In genomic region chr1:138877470-138878254, GRCm38 (mm10) we compare ENCODE assay signal across 30 mouse cellular contexts. TPM values are rescaled to one million over a fixed set of nuclear protein-coding genes. Genes with fewer than 3 reads are reported as not detected.
DNase-seq lines count a peak whose midpoint lies in the region; ATAC-seq and TF ChIP-seq lines count a peak whose summit lies in the region.
"Had no signal": no experiment of that assay in that cellular context is flagged by ENCODE, and none has a peak within 500 bp of the region (broad histone marks: within the 10 kb centered on the region; RNA-seq: fewer than 3 reads in every experiment).

No protein-coding gene starts in this region.

- H3K4me3 ChIP-seq in forebrain, embryonic 14.5 days (ENCODE audit: low read depth, low read length) = no peak overlapping the region
- no peak overlapping the region for H3K4me3 ChIP-seq in forebrain, postnatal 0 days (ENCODE audit: low read depth, low read length)
- no peak overlapping the region for H3K4me3 ChIP-seq in embryonic facial prominence, embryonic 10.5 days
- H3K4me3 ChIP-seq: erythroblast, embryonic 14.5 days; hindbrain, embryonic 10.5 days; intestine, embryonic 15.5 days; layer of hippocampus, adult 2 months; left cerebral cortex, adult 2 months; lung, embryonic 15.5 days; midbrain, embryonic 10.5 days; midbrain, embryonic 15.5 days; neural tube, embryonic 15.5 days had no signal

- WGBS in forebrain, embryonic 14.5 days = 75% methylated on average over 14 of the region's 14 CpGs
- 75% methylated on average over 14 of the region's 14 CpGs for whole genome bisulfite sequencing in forebrain, postnatal 0 days
- 93% methylated on average over 14 of the region's 14 CpGs for WGBS in embryonic facial prominence, embryonic 10.5 days

- no peak for TF ChIP-seq CTCF in forebrain, postnatal 0 days (IDR thresholded peaks at IDR 0.05; ENCODE audit: low read depth)

- no peaks in the 10 kb centered on the region for H3K36me3 ChIP-seq in forebrain, embryonic 14.5 days (ENCODE audit: control insufficient read depth, insufficient read depth, low read length)
- H3K36me3 ChIP-seq in forebrain, postnatal 0 days (ENCODE audit: insufficient read depth) = no peaks in the 10 kb centered on the region
- H3K36me3 ChIP-seq in embryonic facial prominence, embryonic 10.5 days (replicated peaks) = no peaks in the 10 kb centered on the region
- H3K36me3 ChIP-seq: G1E; hindbrain, embryonic 10.5 days; intestine, embryonic 15.5 days; limb, embryonic 13.5 days; lung, embryonic 15.5 days; midbrain, embryonic 10.5 days; midbrain, embryonic 15.5 days; neural tube, embryonic 15.5 days had no signal

- no peaks in the 10 kb centered on the region for H3K4me1 ChIP-seq in forebrain, embryonic 14.5 days (ENCODE audit: control insufficient read depth, insufficient read depth, low read length)
- H3K4me1 ChIP-seq in forebrain, postnatal 0 days (ENCODE audit: insufficient read depth) = no peaks in the 10 kb centered on the region
- no peaks in the 10 kb centered on the region for H3K4me1 ChIP-seq in embryonic facial prominence, embryonic 10.5 days
- H3K4me1 ChIP-seq: hindbrain, embryonic 10.5 days; intestine, embryonic 15.5 days; lung, embryonic 15.5 days; midbrain, embryonic 10.5 days; midbrain, embryonic 15.5 days; neural tube, embryonic 15.5 days had no signal

- no peaks in the 10 kb centered on the region for H3K27me3 ChIP-seq in forebrain, embryonic 14.5 days (replicated peaks; ENCODE audit: control insufficient read depth, insufficient read depth, low read length)
- no peaks in the 10 kb centered on the region for H3K27me3 ChIP-seq in forebrain, postnatal 0 days (ENCODE audit: insufficient read depth, low read length)
- no peaks in the 10 kb centered on the region for H3K27me3 ChIP-seq in embryonic facial prominence, embryonic 10.5 days (replicated peaks; ENCODE audit: low read depth, poor library complexity, severe bottlenecking)
- H3K27me3 ChIP-seq: intestine, embryonic 15.5 days; limb, embryonic 13.5 days; lung, embryonic 15.5 days; midbrain, embryonic 15.5 days; neural tube, embryonic 15.5 days; Patski had no signal

- H3K9me3 ChIP-seq in forebrain, embryonic 14.5 days (replicated peaks; ENCODE audit: control insufficient read depth, low read length) = no peaks in the 10 kb centered on the region
- no peaks in the 10 kb centered on the region for H3K9me3 ChIP-seq in forebrain, postnatal 0 days (ENCODE audit: low read length)
- H3K9me3 ChIP-seq in embryonic facial prominence, embryonic 10.5 days = no peaks in the 10 kb centered on the region
- H3K9me3 ChIP-seq: G1E; intestine, embryonic 15.5 days; lung, embryonic 15.5 days; midbrain, embryonic 10.5 days; midbrain, embryonic 15.5 days had no signal

- ATAC-seq in forebrain, embryonic 14.5 days = 0 out of 2 replicates have a peak, but pooled peaks have one; percentile 52
- no peak for ATAC-seq in forebrain, postnatal 0 days
- ATAC-seq: hindbrain, postnatal 0 days; intestine, embryonic 15.5 days; midbrain, embryonic 15.5 days; Patski had no signal

- no peak overlapping the region for H3K9ac ChIP-seq in forebrain, embryonic 14.5 days (ENCODE audit: low read length)
- H3K9ac ChIP-seq in forebrain, postnatal 0 days = no peak overlapping the region
- H3K9ac ChIP-seq: intestine, embryonic 15.5 days; limb, embryonic 13.5 days; lung, embryonic 15.5 days; midbrain, embryonic 15.5 days; neural tube, embryonic 15.5 days had no signal

- no peak overlapping the region for H3K27ac ChIP-seq in forebrain, embryonic 14.5 days (ENCODE audit: low read depth, low read length)
- H3K27ac ChIP-seq in forebrain, postnatal 0 days (ENCODE audit: low read depth, low read length) = no peak overlapping the region
- no peak overlapping the region for H3K27ac ChIP-seq in embryonic facial prominence, embryonic 10.5 days (replicated peaks)
- H3K27ac ChIP-seq: hindbrain, embryonic 10.5 days; hindbrain, postnatal 0 days; intestine, embryonic 15.5 days; layer of hippocampus, adult 2 months; left cerebral cortex, adult 2 months; limb, embryonic 13.5 days; lung, embryonic 15.5 days; midbrain, embryonic 10.5 days; midbrain, embryonic 15.5 days; neural tube, embryonic 15.5 days had no signal

- DNase-seq in forebrain, embryonic 14.5 days (ENCODE audit: low spot score) = no peak
- no peak for DNase-seq in forebrain, postnatal 0 days
- peak; percentile 7 for DNase-seq in kidney, adult 9 months
- no peak for DNase-seq in kidney, postnatal 25 days
- DNase-seq in kidney, postnatal 4 days = peak; percentile 4 to 23
- DNase-seq in embryonic facial prominence, embryonic 10.5 days (ENCODE audit: low spot score) = no peak
- no peak for DNase-seq in c-Kit-positive CD71-positive TER-119-positive erythroid progenitor cells, embryonic 14.5 days (ENCODE audit: low spot score)
- DNase-seq: adrenal gland, postnatal 10 days; cerebellum, adult 11-12 months; cerebellum, postnatal 10 days; gastrocnemius, postnatal 10 days; heart, postnatal 14 days; right cerebral cortex, adult 18-20 months; spleen, adult 18-20 months; thymus, postnatal 14 days had no signal

- H3K4me2 ChIP-seq in forebrain, embryonic 14.5 days (ENCODE audit: low read length) = no peak overlapping the region
- no peak overlapping the region for H3K4me2 ChIP-seq in forebrain, postnatal 0 days (ENCODE audit: low read depth)
- H3K4me2 ChIP-seq: intestine, embryonic 15.5 days; liver, embryonic 11.5 days; midbrain, embryonic 15.5 days; neural tube, embryonic 15.5 days had no signal

RNA-seq across cellular contexts. Expression of gene 2310009B15Rik, which starts 21.0 kb away (rescaled TPM):
- polyA plus RNA-seq in forebrain, embryonic 14.5 days (2014; fragmentation: Nextera tagmentation; extraction: Ambion mirVana) = 37.7 and 49.8 TPM in 2 replicates
- total RNA-seq in forebrain, postnatal 0 days (2014; rRNA removed) = 33.0 and 37.4 TPM in 2 replicates
- 41.9 and 45.8 TPM in 2 replicates for polyA plus RNA-seq in forebrain, postnatal 0 days (2015; fragmentation: Nextera tagmentation; extraction: Ambion mirVana)
- 35.3 and 35.6 TPM in 2 replicates for polyA plus RNA-seq in embryonic facial prominence, embryonic 10.5 days (2016; fragmentation: Nextera tagmentation; extraction: Ambion mirVana)

RNA-seq across cellular contexts. Expression of gene Lhx9, which starts 29.3 kb away (rescaled TPM):
- polyA plus RNA-seq in forebrain, embryonic 14.5 days (2014; fragmentation: Nextera tagmentation; extraction: Ambion mirVana) = 15.2 and 20.3 TPM in 2 replicates
- total RNA-seq in forebrain, postnatal 0 days (2014; rRNA removed) = 19.1 and 30.9 TPM in 2 replicates
- polyA plus RNA-seq in forebrain, postnatal 0 days (2015; fragmentation: Nextera tagmentation; extraction: Ambion mirVana) = 6.4 and 26.8 TPM in 2 replicates
- polyA plus RNA-seq in embryonic facial prominence, embryonic 10.5 days (2016; fragmentation: Nextera tagmentation; extraction: Ambion mirVana) = 1.4 and 2.1 TPM in 2 replicates
- total RNA-seq: gastrocnemius, postnatal 10 days; megakaryocyte progenitor cell, adult 5-6 weeks had no signal
- polyA plus RNA-seq: erythroblast, embryonic 14.5 days; lung, embryonic 15.5 days had no signal

Comparison
In these comparisons a context has a peak if more than half of its experiments do, and no peak if none do; other contexts are left out.
1. DNase-seq: peak in kidney, adult 9 months (single experiment) and kidney, postnatal 4 days (2 of 2); none in forebrain, embryonic 14.5 days (single experiment), forebrain, postnatal 0 days (single experiment), kidney, postnatal 25 days (0 of 2), embryonic facial prominence, embryonic 10.5 days (single experiment) and c-Kit-positive CD71-positive TER-119-positive erythroid progenitor cells, embryonic 14.5 days (single experiment).